Mouse (Mus musculus) liver, postnatal 0 days (tissue): Measurements from ENCODE around the gene Swap70.

ENCODE experiments used
- CTCF ChIP-seq: sonication (generic); IDR thresholded peaks from 2 replicates; pipeline ENCODE4 v1.5.1; 2016; ENCODE audit warnings: antibody characterized with exemption, low read depth
- EP300 ChIP-seq: IDR thresholded peaks from 2 replicates; pipeline ENCODE4 v1.6.1; 2016; ENCODE audit warnings: antibody characterized with exemption, low read depth, mild to moderate bottlenecking

DNA sequence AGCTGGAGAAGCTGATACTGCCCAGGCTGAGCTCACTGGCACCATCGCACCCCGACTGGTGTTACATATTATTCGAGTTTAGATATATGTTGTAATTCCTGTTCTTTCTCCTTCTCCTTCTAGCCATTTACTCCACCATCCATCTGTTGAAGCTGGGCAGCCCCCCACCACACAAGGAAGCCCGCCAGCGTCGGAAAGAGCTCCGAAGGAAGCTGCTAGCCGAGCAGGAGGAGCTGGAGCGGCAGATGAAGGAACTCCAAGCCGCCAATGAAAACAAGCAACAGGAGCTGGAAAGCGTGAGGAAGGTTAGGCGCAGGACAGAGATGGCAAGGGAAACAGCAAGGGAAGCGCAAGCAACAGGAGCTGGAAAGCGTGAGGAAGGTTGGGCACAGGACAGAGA lies 48.3 kb downstream of the Swap70 start:
- TF ChIP-seq CTCF (no peak), EP300 (no peak)
